Mouse (Mus musculus) cerebellum, adult 2 months (tissue): ENCODE data around the gene Tmem135. TPM values are rescaled to one million over a fixed set of nuclear protein-coding genes. Genes with fewer than 3 reads are reported as not detected.
"Not testable (repeated sequence)": the region's sequence is repeated elsewhere in the genome, so short reads cannot be mapped to it uniquely, and the experiment has no call there.

ENCODE experiments used
- DNase-seq, 2 experiments: peaks; one replicate each; pipeline ENCODE4 v3.0.0; 2021
- H3K27ac ChIP-seq: fragments of 200-500 bp; 2 replicates; pipeline ENCODE4 v1.5.1; 2012; ENCODE audit warnings: low read length, control low read depth, inconsistent platforms; ENCODE audit not compliant: insufficient read depth
- H3K27me3 ChIP-seq: fragments of 200-500 bp; 2 replicates; pipeline ENCODE4 v1.6.1; 2012; ENCODE audit warnings: inconsistent platforms, mild to moderate bottlenecking, low read length, moderate library complexity; ENCODE audit not compliant: control insufficient read depth, insufficient read depth
- H3K4me1 ChIP-seq: fragments of 200-500 bp; 2 replicates; pipeline ENCODE4 v1.6.1; 2011; ENCODE audit warnings: low read length; ENCODE audit not compliant: control insufficient read depth, insufficient read depth
- H3K4me3 ChIP-seq: fragments of 200-500 bp; replicated peaks from 2 replicates; pipeline ENCODE3; 2011; ENCODE audit warnings: mild to moderate bottlenecking, low read depth, low read length, control low read depth; ENCODE audit not compliant: insufficient read depth
- CTCF ChIP-seq: fragments of 200-500 bp; IDR thresholded peaks from 2 replicates; pipeline ENCODE4 v1.5.1; 2011; ENCODE audit warnings: low read depth, mild to moderate bottlenecking, control low read depth, low read length, moderate library complexity, borderline replicate concordance; ENCODE audit not compliant: insufficient read depth
- POLR2A ChIP-seq: fragments of 200-500 bp; IDR thresholded peaks from 2 replicates; pipeline ENCODE4 v1.6.1; 2011; ENCODE audit warnings: low read length, control low read depth, borderline replicate concordance; ENCODE audit not compliant: insufficient read depth
- WGBS: fragments of 180-500 bp; shearing (Covaris S2); methylation state at CpG from one replicate; pipeline ENCODE4 v1.1.7; 2018; 5-methylcytosine and 5-hydroxymethylcytosine counted together
- polyA plus RNA-seq: library from polyadenylated mRNA; depleted of rRNA; stranded (reverse); fragments of >200 nt; gene quantifications from 2 replicates; pipeline ENCODE4 v1.2.3, GENCODE M21; 2012

The Tmem135 gene
- polyA plus RNA-seq, 1 experiment: 42.7 TPM

- H3K4me3 ChIP-seq: no peak overlapping the region
- 92% methylated on average over 3 of the region's 3 CpGs for WGBS
- DNase-seq: no peak
- TF ChIP-seq CTCF: no peak
- TF ChIP-seq POLR2A: no peak
- H3K27me3 ChIP-seq: no peaks in the 10 kb centered on the region
- no peak overlapping the region for H3K27ac ChIP-seq
- 0 out of 2 replicates have a peak, but pooled peaks cover 2% of the 10 kb centered on the region for H3K4me1 ChIP-seq
Measured at GRCm38 (mm10) chr7:89304958-89305357, 99.1 kb downstream of the Tmem135 start.

GRCm38 (mm10) chr7:89303765-89304164 lies 100.3 kb downstream of the Tmem135 start:
- H3K27me3 ChIP-seq: no peaks in the 10 kb centered on the region
- no peak for DNase-seq
- H3K4me3 ChIP-seq: no peak overlapping the region
- WGBS: 81% methylated on average over 1 of the region's 1 CpGs
- no peak overlapping the region for H3K27ac ChIP-seq
- 0 out of 2 replicates have a peak, but pooled peaks cover 2% of the 10 kb centered on the region for H3K4me1 ChIP-seq
- TF ChIP-seq POLR2A (no peak), CTCF (no peak)

DNA sequence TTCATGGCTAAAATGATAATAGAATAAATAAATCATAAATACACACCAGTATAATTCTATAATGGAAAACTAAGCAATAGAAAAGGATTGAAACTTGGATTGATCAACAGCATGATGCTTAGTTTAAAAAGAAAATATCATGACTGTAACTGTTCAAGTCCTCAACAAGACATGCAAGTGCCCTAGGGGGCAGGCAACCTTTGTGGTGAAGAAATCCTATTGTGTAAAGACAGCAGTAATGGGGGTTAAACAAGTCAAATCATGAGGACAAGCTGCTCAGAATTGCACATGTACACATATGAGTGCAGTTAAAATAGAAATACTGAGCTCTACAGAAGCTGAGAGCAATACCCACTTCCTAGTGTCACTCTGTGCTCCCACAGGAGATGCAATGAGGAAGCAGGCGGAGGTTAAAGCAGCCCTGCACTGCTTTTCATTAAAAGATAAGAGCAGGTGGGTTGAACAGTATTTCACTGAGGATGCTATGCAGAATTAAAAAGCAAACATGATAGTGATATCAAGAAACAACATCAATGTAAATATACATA lies 105.0 kb downstream of the Tmem135 start:
- WGBS: 94% methylated on average over 1 of the region's 1 CpGs
- DNase-seq: no peak
- no peaks in the 10 kb centered on the region for H3K4me1 ChIP-seq
- no peak overlapping the region for H3K4me3 ChIP-seq
- TF ChIP-seq POLR2A (no peak), CTCF (no peak)
- no peaks in the 10 kb centered on the region for H3K27me3 ChIP-seq
- no peak overlapping the region for H3K27ac ChIP-seq

GRCm38 (mm10) chr7:89296941-89297340 lies 107.1 kb downstream of the Tmem135 start:
- Histone ChIP-seq H3K4me3 (no peak overlapping the region), H3K27ac (no peak overlapping the region), H3K4me1 (no peaks in the 10 kb centered on the region), H3K27me3 (no peaks in the 10 kb centered on the region)
- no peak for DNase-seq
- 50% methylated on average over 1 of the region's 1 CpGs for WGBS
- no peak for TF ChIP-seq CTCF
- no peak for TF ChIP-seq POLR2A

DNA sequence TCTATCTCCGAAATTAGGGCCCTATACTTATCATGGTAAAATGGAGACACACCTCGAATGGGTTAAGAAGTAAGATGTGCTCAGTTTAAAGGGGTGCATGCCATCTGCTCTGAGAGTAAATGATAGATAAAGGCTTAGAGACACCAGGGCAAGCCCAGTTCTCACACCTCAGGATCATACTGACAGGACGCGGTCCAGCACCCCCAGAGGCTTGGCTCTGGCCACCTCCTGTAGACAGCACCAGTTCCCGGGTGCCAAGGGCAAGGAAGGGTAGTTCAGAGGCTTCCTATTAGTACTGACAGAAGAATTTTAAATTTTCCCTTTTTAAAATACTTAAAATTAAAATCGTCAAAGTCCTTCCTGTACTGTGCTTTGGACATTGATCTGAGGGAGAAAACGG lies 121.4 kb downstream of the Tmem135 start:
- H3K27ac ChIP-seq: no peak overlapping the region
- H3K4me1 ChIP-seq: 0 out of 2 replicates have a peak, but pooled peaks cover 2% of the 10 kb centered on the region
- 39% methylated on average over 7 of the region's 7 CpGs for WGBS
- no peaks in the 10 kb centered on the region for H3K27me3 ChIP-seq
- peak; percentile 44 to 59 for DNase-seq
- TF ChIP-seq CTCF (no peak), POLR2A (no peak)
- no peak overlapping the region for H3K4me3 ChIP-seq

DNA sequence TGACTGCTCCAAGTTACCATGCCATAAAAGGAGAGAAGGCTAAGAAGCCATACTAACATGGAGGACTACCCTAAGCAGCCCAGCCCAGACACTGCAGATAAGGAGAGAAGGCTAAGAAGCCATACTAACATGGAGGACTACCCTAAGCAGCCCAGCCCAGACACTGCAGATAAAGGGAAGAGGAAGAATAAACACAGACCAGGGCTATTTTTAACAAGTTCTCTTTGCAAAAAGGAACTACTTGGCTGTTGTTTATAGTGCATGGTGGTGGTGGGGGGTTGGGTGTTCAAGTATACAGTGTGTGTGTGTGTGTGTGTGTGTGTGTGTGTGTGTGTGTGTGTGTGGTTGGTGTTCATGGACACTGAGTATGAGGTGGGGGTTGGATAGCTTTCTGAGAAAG lies 133.6 kb downstream of the Tmem135 start:
- H3K4me1 ChIP-seq, DNase-seq, H3K27ac ChIP-seq, H3K4me3 ChIP-seq, H3K27me3 ChIP-seq: not testable (repeated sequence)

DNA sequence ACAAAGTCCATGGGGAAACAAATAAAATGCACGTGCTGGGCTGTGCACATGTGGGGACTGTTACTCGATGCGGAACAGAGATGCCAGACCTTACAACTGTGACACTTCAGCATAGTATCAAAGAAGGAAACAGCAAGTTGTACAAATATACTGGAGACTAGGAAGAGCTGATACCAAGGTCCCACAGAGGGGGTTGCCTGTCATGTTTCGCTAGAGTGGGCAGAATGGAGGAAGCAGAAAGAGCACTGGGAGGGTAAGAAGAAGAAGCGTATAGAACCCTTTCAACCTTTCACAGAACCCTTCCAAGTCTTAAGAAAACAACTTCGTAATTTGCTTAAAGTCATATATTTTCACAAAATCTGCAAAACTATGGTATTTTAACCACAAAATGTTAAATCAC lies 134.2 kb downstream of the Tmem135 start:
- H3K27me3 ChIP-seq: no peaks in the 10 kb centered on the region

DNA sequence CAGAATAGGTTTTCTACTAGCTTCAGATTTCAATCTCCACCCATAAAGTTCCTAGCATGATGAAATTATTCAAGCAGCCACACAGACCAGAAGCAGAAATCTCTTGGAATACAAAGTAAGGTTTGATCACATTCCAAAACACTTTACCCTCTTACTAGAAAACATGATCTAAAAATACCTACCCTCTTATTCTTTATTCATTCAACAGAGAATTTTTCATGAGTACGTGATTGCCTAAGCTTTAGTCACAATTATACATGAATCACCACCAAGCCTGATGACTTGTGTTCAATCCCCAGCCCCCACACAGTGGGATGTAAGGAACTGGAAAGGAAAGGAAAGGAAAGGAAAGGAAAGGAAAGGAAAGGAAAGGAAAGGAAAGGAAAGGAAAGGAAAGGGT lies 136.5 kb downstream of the Tmem135 start:
- TF ChIP-seq CTCF (no peak), POLR2A (no peak)
- DNase-seq: no peak
- WGBS: 76% methylated on average over 1 of the region's 1 CpGs
- no peak overlapping the region for H3K27ac ChIP-seq
- H3K4me3 ChIP-seq: no peak overlapping the region
- H3K4me1 ChIP-seq: no peaks in the 10 kb centered on the region
- H3K27me3 ChIP-seq: no peaks in the 10 kb centered on the region

More for the DNA sequence above, 134.2 kb downstream of the Tmem135 start:
- WGBS: 95% methylated on average over 6 of the region's 6 CpGs
- no peak for DNase-seq
- Histone ChIP-seq H3K27ac (no peak overlapping the region), H3K4me3 (no peak overlapping the region), H3K4me1 (no peaks in the 10 kb centered on the region)
- TF ChIP-seq CTCF (no peak), POLR2A (no peak)
